Mouse (Mus musculus) embryonic facial prominence, embryonic 15.5 days (tissue): Measurements from ENCODE around the gene 1300017J02Rik. TPM values are rescaled to one million over a fixed set of nuclear protein-coding genes. Genes with fewer than 3 reads are reported as not detected.

Source experiments
- ATAC-seq: fragments of 200-750 bp; cut with Nextera tagmentation; 2 replicates; pipeline ENCODE4 v1.8.0; 2017; ENCODE audit warnings: low read depth, moderate TSS enrichment; ENCODE audit not compliant: insufficient number of reproducible peaks, low FRiP score, low TSS enrichment
- H3K27ac ChIP-seq: fragments of 300-500 bp; sonication (generic); replicated peaks from 2 replicates; pipeline ENCODE4 v1.5.1; 2015; ENCODE audit warnings: mild to moderate bottlenecking, inconsistent platforms
- H3K27me3 ChIP-seq: fragments of 300-500 bp; sonication (generic); 2 replicates; pipeline ENCODE4 v1.6.1; 2015; ENCODE audit warnings: inconsistent platforms
- H3K36me3 ChIP-seq: fragments of 300-500 bp; sonication (generic); 2 replicates; pipeline ENCODE4 v1.6.1; 2015; ENCODE audit warnings: mild to moderate bottlenecking, inconsistent platforms
- H3K4me1 ChIP-seq: fragments of 300-500 bp; sonication (generic); 2 replicates; pipeline ENCODE4 v1.6.1; 2015; ENCODE audit warnings: inconsistent platforms
- H3K4me2 ChIP-seq: fragments of 300-500 bp; sonication (generic); replicated peaks from 2 replicates; pipeline ENCODE4 v1.6.1; 2015; ENCODE audit warnings: mild to moderate bottlenecking, inconsistent platforms
- H3K4me3 ChIP-seq: fragments of 300-500 bp; sonication (generic); replicated peaks from 2 replicates; pipeline ENCODE4 v1.5.1; 2015; ENCODE audit warnings: mild to moderate bottlenecking, inconsistent platforms
- H3K9ac ChIP-seq: fragments of 300-500 bp; sonication (generic); 2 replicates; pipeline ENCODE4 v1.6.1; 2015; ENCODE audit warnings: inconsistent platforms
- H3K9me3 ChIP-seq: fragments of 300-500 bp; sonication (generic); replicated peaks from 2 replicates; pipeline ENCODE4 v1.6.1; 2016; ENCODE audit warnings: inconsistent platforms
- WGBS: fragments of 180-500 bp; shearing (Covaris S2); methylation state at CpG from one replicate; pipeline ENCODE4 v1.1.7; 2015; 5-methylcytosine and 5-hydroxymethylcytosine counted together
- polyA plus RNA-seq: library from polyadenylated mRNA; unstranded; fragments of >200 nt; fragmentation: Nextera tagmentation; extraction: Ambion mirVana; gene quantifications from 2 replicates; pipeline ENCODE4 v1.2.1, GENCODE M21; 2015

1300017J02Rik gene
- polyA plus RNA-seq, 1 experiment from 2014 or later: 2.4 TPM

DNA sequence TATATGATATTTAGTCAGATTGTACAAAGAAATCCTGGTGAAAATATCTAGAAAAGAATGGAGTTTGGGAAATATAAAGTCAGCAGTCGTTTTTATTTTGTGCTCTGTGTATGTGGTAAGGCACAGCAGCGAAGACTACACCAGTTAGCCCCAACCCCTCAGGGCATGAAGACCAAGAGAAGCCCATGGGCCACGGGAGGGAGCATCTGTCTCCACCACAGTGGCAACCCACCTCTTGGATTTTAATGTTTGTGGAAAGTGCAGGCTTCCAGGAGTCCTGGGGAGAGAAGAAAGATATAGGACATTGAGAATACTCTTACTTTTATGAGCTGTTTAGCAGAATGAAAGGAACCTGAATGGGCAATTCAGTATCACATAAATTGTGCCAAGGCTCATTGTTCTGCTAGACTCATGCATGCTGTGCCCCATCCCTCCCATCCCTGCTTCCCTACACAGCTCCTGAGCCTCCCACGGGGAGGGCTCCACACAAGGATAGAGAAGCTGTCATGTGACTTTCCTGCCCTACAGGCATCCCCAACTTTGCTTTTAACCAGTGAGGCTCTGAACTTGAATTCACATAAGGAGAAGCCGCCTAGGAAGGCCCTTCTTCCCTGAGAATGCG is 96.0 kb downstream of the 1300017J02Rik start:
- H3K27ac ChIP-seq: no peak overlapping the region
- H3K27me3 ChIP-seq: no peaks in the 10 kb centered on the region
- no peak overlapping the region for H3K4me2 ChIP-seq
- no peaks in the 10 kb centered on the region for H3K36me3 ChIP-seq
- H3K4me3 ChIP-seq: no peak overlapping the region
- ATAC-seq: no peak
- H3K9ac ChIP-seq: no peak overlapping the region
- no peaks in the 10 kb centered on the region for H3K9me3 ChIP-seq
- H3K4me1 ChIP-seq: peaks cover 4% of the 10 kb centered on the region; the same call in 1 of the 2 replicates
- WGBS: 47% methylated on average over 6 of the region's 6 CpGs

DNA sequence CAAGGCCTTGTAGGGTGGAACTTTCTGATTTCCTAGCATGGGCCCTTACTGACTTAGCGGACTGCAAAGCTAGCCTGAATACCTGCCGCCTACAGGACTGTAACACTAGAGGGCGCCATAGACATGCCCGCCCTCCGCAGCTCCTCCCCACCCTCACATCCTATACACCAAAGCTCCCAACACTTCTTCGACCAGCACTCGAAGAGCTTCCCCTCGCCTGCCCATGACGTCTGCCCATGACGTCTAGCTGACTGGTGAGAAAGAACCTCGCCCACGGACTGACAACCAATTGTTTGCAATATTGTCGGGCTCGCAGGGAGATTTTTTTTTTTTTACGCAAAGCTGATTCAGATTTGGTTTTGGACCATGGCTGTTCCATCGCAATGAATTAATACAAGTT is 97.0 kb downstream of the 1300017J02Rik start:
- Histone ChIP-seq H3K36me3 (no peaks in the 10 kb centered on the region), H3K27me3 (no peaks in the 10 kb centered on the region), H3K9me3 (no peaks in the 10 kb centered on the region), H3K27ac (no peak overlapping the region), H3K4me3 (peak overlapping the region; percentile 36), H3K9ac (no peak overlapping the region), H3K4me1 (peaks cover 4% of the 10 kb centered on the region; the same call in 1 of the 2 replicates), H3K4me2 (peak overlapping the region; percentile 56)
- peak; percentile 77 for ATAC-seq
- WGBS: 6% methylated on average over 16 of the region's 16 CpGs

DNA sequence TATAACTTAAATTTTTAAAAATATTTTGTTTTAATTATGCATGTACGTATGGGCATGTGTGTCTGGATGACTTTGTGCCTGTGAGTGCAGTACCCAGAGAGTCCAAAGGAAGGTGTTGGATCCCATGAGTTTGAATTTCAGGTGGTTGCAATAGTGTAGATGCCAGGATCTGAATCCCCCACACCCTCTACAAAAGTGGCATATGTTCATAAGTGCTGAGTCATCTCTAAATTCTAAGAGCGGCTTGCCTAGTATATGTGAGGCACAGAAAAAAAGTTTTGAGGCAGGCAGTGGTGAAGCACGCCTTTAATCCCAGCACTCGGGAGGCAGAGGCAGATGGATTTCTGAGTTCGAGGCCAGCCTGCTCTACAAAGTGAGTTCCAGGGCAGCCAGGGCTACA is 99.1 kb downstream of the 1300017J02Rik start:
- Histone ChIP-seq H3K27me3 (no peaks in the 10 kb centered on the region), H3K4me1 (peaks cover 4% of the 10 kb centered on the region; the same call in 1 of the 2 replicates), H3K36me3 (no peaks in the 10 kb centered on the region), H3K9ac (no peak overlapping the region), H3K9me3 (no peaks in the 10 kb centered on the region), H3K4me2 (no peak overlapping the region), H3K27ac (no peak overlapping the region), H3K4me3 (no peak overlapping the region)
- no peak for ATAC-seq
- WGBS: 85% methylated on average over 5 of the region's 5 CpGs

DNA sequence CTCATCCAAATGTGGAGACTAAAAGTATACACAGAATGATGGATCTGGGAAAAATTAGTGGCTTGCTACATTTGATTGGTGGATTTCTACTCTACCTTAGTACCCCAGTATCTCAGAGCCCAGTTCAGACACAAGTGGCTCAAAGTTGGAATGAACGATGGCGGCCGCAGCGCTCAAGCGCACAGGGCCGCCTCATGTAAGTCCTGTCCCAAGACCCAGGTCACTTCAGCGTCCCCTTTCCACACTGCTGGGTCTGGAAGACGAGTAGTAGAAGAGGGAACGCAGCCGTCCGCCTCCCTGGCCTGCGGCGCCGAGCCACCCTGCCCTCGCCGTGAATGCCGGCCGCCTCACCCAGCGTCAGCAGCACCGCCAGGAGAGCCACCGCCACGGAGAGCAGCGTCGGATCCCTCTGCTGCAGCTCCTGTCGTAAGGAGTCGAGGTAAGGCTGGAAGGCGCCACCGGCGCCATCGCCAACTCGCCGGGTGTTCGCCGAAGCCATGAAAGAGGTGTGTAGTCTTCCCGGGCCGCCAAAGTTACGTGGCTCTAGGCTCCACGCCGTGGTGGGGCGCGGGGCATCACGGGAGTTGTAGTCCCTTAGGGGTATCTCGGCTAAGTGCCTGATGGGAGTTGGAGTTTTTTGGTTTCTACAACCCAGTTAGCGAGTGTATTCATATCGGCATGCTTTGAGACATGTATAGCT is 103.2 kb downstream of the 1300017J02Rik start, which contains the start of gene Srprb:
Gene Srprb, minus strand, starts transcription at position 577 of the 700 bp plus-strand sequence.
- WGBS: under 1% methylated on average over 45 of the region's 45 CpGs
- peaks cover 21% of the 10 kb centered on the region for H3K36me3 ChIP-seq
- 0 out of 2 replicates have a peak, but pooled peaks cover 6% of the 10 kb centered on the region for H3K4me1 ChIP-seq
- peak within 1 kb of the TSS; percentile 82 for H3K4me3 ChIP-seq
- peak; percentile 96 for ATAC-seq
- H3K9me3 ChIP-seq: no peaks in the 10 kb centered on the region
- peak within 1 kb of the TSS; percentile 56 for H3K4me2 ChIP-seq
- H3K9ac ChIP-seq: peak within 1 kb of the TSS; percentile 68
- H3K27me3 ChIP-seq: no peaks in the 10 kb centered on the region
- peak within 1 kb of the TSS; percentile 86 for H3K27ac ChIP-seq

Other genes with a start within 250 kb of the 1300017J02Rik start
- 9.5 and 10.2 TPM in 2 replicates for gene Rab6b, start 193.3 kb downstream of the 1300017J02Rik start, polyA plus RNA-seq
- gene Srprb, start 102.9 kb downstream of the 1300017J02Rik start, polyA plus RNA-seq: 65.9 and 66.2 TPM in 2 replicates
- gene Gm20425, start 74.8 kb downstream of the 1300017J02Rik start, polyA plus RNA-seq: 0.69 and 1.4 TPM in 2 replicates
- gene Trf, start 74.6 kb downstream of the 1300017J02Rik start, polyA plus RNA-seq: 31.2 and 34.5 TPM in 2 replicates
- gene Topbp1, start 133 bp upstream of the 1300017J02Rik start, polyA plus RNA-seq: 52.8 and 55.2 TPM in 2 replicates
- 97.0 and 98.6 TPM in 2 replicates for gene Cdv3, start 60.8 kb upstream of the 1300017J02Rik start, polyA plus RNA-seq
- 4.3 and 4.8 TPM in 2 replicates for gene Bfsp2, start 175.3 kb upstream of the 1300017J02Rik start, polyA plus RNA-seq